Mouse (Mus musculus) embryonic fibroblast, embryonic 13.5 days (primary cell): Measurements from ENCODE around the gene Slc22a15.

ENCODE experiments used
- CTCF ChIP-seq: IDR thresholded peaks from 2 replicates; pipeline ENCODE4 v1.5.1; 2011; ENCODE audit warnings: mild to moderate bottlenecking, control low read depth, low read length, moderate library complexity, borderline replicate concordance; ENCODE audit not compliant: insufficient read depth
- POLR2A ChIP-seq: IDR thresholded peaks from 2 replicates; pipeline ENCODE4 v1.6.1; 2011; ENCODE audit warnings: low read depth, mild to moderate bottlenecking, control low read depth, low read length, moderate library complexity

DNA sequence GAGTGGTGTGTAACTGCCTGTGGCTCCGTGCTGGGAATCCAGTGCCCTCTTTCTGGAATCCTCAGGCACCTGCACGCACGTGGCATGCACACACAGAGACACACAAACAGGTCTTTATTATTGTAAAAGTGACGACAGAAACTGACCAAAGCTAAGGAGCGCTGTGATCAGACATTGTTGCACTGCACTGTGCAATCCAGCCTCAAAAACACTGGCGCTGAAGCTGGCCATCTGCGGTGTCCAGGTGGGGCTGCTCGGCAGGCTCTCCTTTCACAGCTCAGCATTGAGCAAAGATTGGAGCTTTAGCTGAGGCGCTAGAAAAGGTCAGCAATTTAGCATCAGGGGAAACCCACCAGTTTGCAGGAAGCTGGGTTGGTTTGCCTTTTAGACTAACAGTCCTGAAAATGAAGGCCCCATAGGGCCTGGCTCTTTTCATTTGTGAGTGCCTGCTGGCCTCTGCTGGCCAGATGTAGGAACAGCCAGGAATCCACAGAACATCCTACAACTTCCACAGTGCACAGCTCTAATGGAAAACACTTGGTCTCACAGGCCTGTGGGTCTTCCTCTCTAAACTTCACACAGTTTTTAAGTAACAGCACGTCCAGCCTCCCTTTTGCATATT, 111.8 kb downstream of the Slc22a15 start:
- no peak for TF ChIP-seq POLR2A
- peak; percentile 41; the same call in 1 of the 2 replicates for TF ChIP-seq CTCF
